Mouse (Mus musculus): ENCODE results near the gene Gpr142.

DNA sequence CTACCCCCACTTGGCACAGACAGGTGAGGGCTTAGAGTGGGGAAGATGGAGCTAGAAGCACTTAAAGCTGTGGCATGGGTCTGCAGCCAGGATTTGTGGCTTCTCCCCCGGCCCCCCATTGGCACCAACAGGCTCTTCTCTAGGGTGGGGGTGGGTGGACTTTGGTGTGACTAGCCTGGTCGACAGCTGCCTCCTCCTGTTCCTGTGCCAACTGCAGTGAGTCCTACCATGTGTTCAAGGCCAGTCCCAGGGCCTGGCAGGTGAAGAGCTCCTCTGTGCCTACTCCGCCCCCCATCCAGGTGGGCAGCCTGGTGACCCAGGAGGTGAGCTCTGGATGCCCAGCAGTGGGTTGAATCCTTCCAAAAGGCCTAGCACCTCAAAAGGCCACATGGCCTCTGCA is 11.1 kb upstream of the Gpr142 start:
- TF ChIP-seq CTCF (IDR thresholded peaks at IDR 0.05; ENCODE audit: borderline replicate concordance, control insufficient read depth, extremely low read depth, insufficient read depth, low read length, poor library complexity) (no peak), POLR2A (IDR thresholded peaks at IDR 0.05; ENCODE audit: control insufficient read depth, extremely low read depth, insufficient read depth, low read length, poor library complexity) (no peak)
